Mouse (Mus musculus) heart, embryonic 14.5 days (tissue): ENCODE results near the gene Myh7. TPM values are rescaled to one million over a fixed set of nuclear protein-coding genes. Genes with fewer than 3 reads are reported as not detected.
"Not testable (repeated sequence)": the region's sequence is repeated elsewhere in the genome, so short reads cannot be mapped to it uniquely, and the experiment has no call there.

ENCODE experiments used
- ATAC-seq: fragments of 200-750 bp; cut with Nextera tagmentation; 2 replicates; pipeline ENCODE4 v1.8.0; 2017; ENCODE audit warnings: low read depth, moderate TSS enrichment; ENCODE audit not compliant: insufficient number of reproducible peaks, insufficient read depth, low FRiP score
- H3K27ac ChIP-seq, 2 experiments: fragments of 200-500 bp in 1 of 2; fragments of 300-500 bp in 1 of 2; sonication (generic) in 1 of 2; replicated peaks in 1 of 2; 2 replicates each; pipeline ENCODE4 v1.5.1; 2012 to 2014; ENCODE audit warnings: low read depth in 2 of 2, low read length in 2 of 2, control low read depth in 1 of 2, mild to moderate bottlenecking in 1 of 2, mixed read lengths in 1 of 2; ENCODE audit not compliant: control insufficient read depth in 1 of 2, insufficient read depth in 1 of 2
- H3K27me3 ChIP-seq: fragments of 300-500 bp; sonication (generic); 2 replicates; pipeline ENCODE4 v1.6.1; 2014; ENCODE audit warnings: mild to moderate bottlenecking, low read length, control low read depth; ENCODE audit not compliant: control insufficient read depth, insufficient read depth
- H3K36me3 ChIP-seq: fragments of 300-500 bp; sonication (generic); 2 replicates; pipeline ENCODE4 v1.6.1; 2014; ENCODE audit warnings: mild to moderate bottlenecking, control low read depth, low read length, mixed read lengths; ENCODE audit not compliant: control insufficient read depth, insufficient read depth
- H3K4me1 ChIP-seq, 2 experiments: fragments of 200-500 bp in 1 of 2; fragments of 300-500 bp in 1 of 2; sonication (generic) in 1 of 2; 2 replicates each; pipeline ENCODE4 v1.6.1; 2012 to 2014; ENCODE audit warnings: low read length in 2 of 2, control low read depth in 1 of 2, mixed read lengths in 1 of 2; ENCODE audit not compliant: control insufficient read depth in 2 of 2, insufficient read depth in 2 of 2
- H3K4me2 ChIP-seq: fragments of 300-500 bp; sonication (generic); 2 replicates; pipeline ENCODE4 v1.6.1; 2014; ENCODE audit warnings: mild to moderate bottlenecking, low read length
- H3K4me3 ChIP-seq, 2 experiments: fragments of 200-500 bp in 1 of 2; fragments of 300-500 bp in 1 of 2; sonication (generic) in 1 of 2; 2 replicates each; pipeline ENCODE4 v1.5.1; 2012 to 2014; ENCODE audit warnings: low read length in 2 of 2, mild to moderate bottlenecking in 2 of 2, control low read depth in 1 of 2, low read depth in 1 of 2, moderate library complexity in 1 of 2; ENCODE audit not compliant: control insufficient read depth in 1 of 2, insufficient read depth in 1 of 2
- H3K9ac ChIP-seq: fragments of 300-500 bp; sonication (generic); 2 replicates; pipeline ENCODE4 v1.6.1; 2014; ENCODE audit warnings: mild to moderate bottlenecking, low read length
- H3K9me3 ChIP-seq: fragments of 300-500 bp; sonication (generic); 2 replicates; pipeline ENCODE4 v1.6.1; 2016; ENCODE audit warnings: low read length, control low read depth; ENCODE audit not compliant: control insufficient read depth
- WGBS: fragments of 180-500 bp; shearing (Covaris S2); extraction: QIAGEN DNeasy Blood & Tissue Kit; methylation state at CpG from one replicate; pipeline ENCODE4 v1.1.7; 2014; 5-methylcytosine and 5-hydroxymethylcytosine counted together
- polyA plus RNA-seq: library from polyadenylated mRNA; unstranded; fragments of >200 nt; fragmentation: Nextera tagmentation; extraction: Ambion mirVana; gene quantifications from 2 replicates; pipeline ENCODE4 v1.2.1, GENCODE M21; 2014

Gene Myh7
- polyA plus RNA-seq, 1 experiment from 2014 or later = 5,319 TPM

GRCm38 (mm10) chr14:54961487-54961886, 32.9 kb downstream of the Myh7 start:
- no peaks in the 10 kb centered on the region for H3K27me3 ChIP-seq
- H3K36me3 ChIP-seq = peaks cover 83% of the 10 kb centered on the region
- peak overlapping the region; percentile 83 for H3K9ac ChIP-seq
- peak overlapping the region; percentile 31 to 42 for H3K4me3 ChIP-seq
- no peak for ATAC-seq
- H3K4me2 ChIP-seq = peak overlapping the region; percentile 66
- H3K4me1 ChIP-seq = peaks cover 18 to 24% of the 10 kb centered on the region in 2 experiments; a peak in 3 of 4 replicates
- H3K9me3 ChIP-seq = no peaks in the 10 kb centered on the region
- WGBS = 47% methylated on average over 5 of the region's 5 CpGs
- H3K27ac ChIP-seq = peak overlapping the region; percentile 71 to 87

- Histone ChIP-seq H3K9me3 (no peaks in the 10 kb centered on the region), H3K9ac (peak overlapping the region; percentile 83), H3K4me2 (peak overlapping the region; percentile 66), H3K4me1 (peaks cover 18 to 22% of the 10 kb centered on the region in 2 experiments; a peak in 3 of 4 replicates), H3K27me3 (no peaks in the 10 kb centered on the region), H3K27ac (peak overlapping the region; percentile 29 to 87), H3K36me3 (peaks cover 90% of the 10 kb centered on the region), H3K4me3 (peak overlapping the region; percentile 31 to 42; a peak in 3 of 4 replicates)
- no peak for ATAC-seq
- 38% methylated on average over 10 of the region's 10 CpGs for WGBS
Measured at GRCm38 (mm10) chr14:54960769-54961168, 33.7 kb downstream of the Myh7 start.

- peak overlapping the region; percentile 18 to 42 for H3K4me3 ChIP-seq
- H3K4me2 ChIP-seq = peak overlapping the region; percentile 66
- peak overlapping the region; percentile 14 to 87; a peak in 2 of 4 replicates for H3K27ac ChIP-seq
- H3K9me3 ChIP-seq, ATAC-seq, H3K27me3 ChIP-seq: not testable (repeated sequence)
- H3K36me3 ChIP-seq = peaks cover 97% of the 10 kb centered on the region
- WGBS = 67% methylated on average over 12 of the region's 12 CpGs
- peak overlapping the region; percentile 83; the same call in 1 of the 2 replicates for H3K9ac ChIP-seq
- peaks cover 18 to 22% of the 10 kb centered on the region in 2 experiments; a peak in 3 of 4 replicates for H3K4me1 ChIP-seq
Measured at GRCm38 (mm10) chr14:54959853-54960613, 34.4 kb downstream of the Myh7 start.

GRCm38 (mm10) chr14:54959197-54959596, 35.2 kb downstream of the Myh7 start:
- peaks cover 17 to 22% of the 10 kb centered on the region in 2 experiments; a peak in 3 of 4 replicates for H3K4me1 ChIP-seq
- ATAC-seq = no peak

GRCm38 (mm10) chr14:54958503-54958902, 35.9 kb downstream of the Myh7 start:
- peak overlapping the region; percentile 63; the same call in 1 of the 2 replicates for H3K9ac ChIP-seq
- H3K4me1 ChIP-seq = peaks cover 15 to 22% of the 10 kb centered on the region in 2 experiments; a peak in 3 of 4 replicates
- 60% methylated on average over 4 of the region's 4 CpGs for WGBS
- peak overlapping the region; percentile 7 to 39; a peak in 2 of 4 replicates for H3K27ac ChIP-seq
- H3K4me2 ChIP-seq = peak overlapping the region; percentile 66
- H3K9me3 ChIP-seq = no peaks in the 10 kb centered on the region
- peak overlapping the region in 1 of 2 experiments; percentile 12; a peak in 1 of 4 replicates for H3K4me3 ChIP-seq
- H3K36me3 ChIP-seq = peaks cover 97% of the 10 kb centered on the region
- no peaks in the 10 kb centered on the region for H3K27me3 ChIP-seq
- no peak for ATAC-seq

More at GRCm38 (mm10) chr14:54959197-54959596, 35.2 kb downstream of the Myh7 start:
- no peaks in the 10 kb centered on the region for H3K9me3 ChIP-seq
- H3K4me2 ChIP-seq = peak overlapping the region; percentile 66; the same call in 1 of the 2 replicates
- H3K27me3 ChIP-seq = no peaks in the 10 kb centered on the region
- peak overlapping the region; percentile 63 for H3K9ac ChIP-seq
- WGBS = 74% methylated on average over 3 of the region's 3 CpGs
- H3K4me3 ChIP-seq = peak overlapping the region; percentile 11 to 16; a peak in 1 of 4 replicates
- H3K27ac ChIP-seq = peak overlapping the region; percentile 3 to 52; a peak in 2 of 4 replicates
- H3K36me3 ChIP-seq = peaks cover 97% of the 10 kb centered on the region

- H3K27ac ChIP-seq = peak overlapping the region in 1 of 2 experiments; percentile 19; a peak in 1 of 4 replicates
- H3K27me3 ChIP-seq = no peaks in the 10 kb centered on the region
- ATAC-seq = no peak; the same call in 1 of the 2 replicates
- 64% methylated on average over 9 of the region's 9 CpGs for WGBS
- H3K9ac ChIP-seq = peak overlapping the region; percentile 48; the same call in 1 of the 2 replicates
- H3K9me3 ChIP-seq = no peaks in the 10 kb centered on the region
- H3K4me1 ChIP-seq = peaks cover 9 to 21% of the 10 kb centered on the region in 2 experiments; a peak in 3 of 4 replicates
- peak overlapping the region; percentile 6 to 11; a peak in 2 of 4 replicates for H3K4me3 ChIP-seq
- peaks cover 98% of the 10 kb centered on the region for H3K36me3 ChIP-seq
- peak overlapping the region; percentile 66; the same call in 1 of the 2 replicates for H3K4me2 ChIP-seq
Measured at GRCm38 (mm10) chr14:54956533-54956932, 37.9 kb downstream of the Myh7 start.

GRCm38 (mm10) chr14:54955481-54955880, 38.9 kb downstream of the Myh7 start:
- H3K4me1 ChIP-seq = peaks cover 5 to 13% of the 10 kb centered on the region in 2 experiments; a peak in 3 of 4 replicates
- H3K27me3 ChIP-seq = no peaks in the 10 kb centered on the region
- no peak overlapping the region for H3K9ac ChIP-seq
- no peak overlapping the region for H3K4me3 ChIP-seq
- whole genome bisulfite sequencing = 62% methylated on average over 3 of the region's 3 CpGs
- no peak overlapping the region for H3K27ac ChIP-seq
- peaks cover 98% of the 10 kb centered on the region for H3K36me3 ChIP-seq
- no peak overlapping the region; the same call in 1 of the 2 replicates for H3K4me2 ChIP-seq
- ATAC-seq = no peak
- no peaks in the 10 kb centered on the region for H3K9me3 ChIP-seq
